Mouse (Mus musculus) heart, adult 11 months (tissue): ENCODE results near the gene Lrrc55.

Source experiments
- DNase-seq: peaks from one replicate; pipeline ENCODE4 v3.0.0; 2022

The Lrrc55 gene

DNA sequence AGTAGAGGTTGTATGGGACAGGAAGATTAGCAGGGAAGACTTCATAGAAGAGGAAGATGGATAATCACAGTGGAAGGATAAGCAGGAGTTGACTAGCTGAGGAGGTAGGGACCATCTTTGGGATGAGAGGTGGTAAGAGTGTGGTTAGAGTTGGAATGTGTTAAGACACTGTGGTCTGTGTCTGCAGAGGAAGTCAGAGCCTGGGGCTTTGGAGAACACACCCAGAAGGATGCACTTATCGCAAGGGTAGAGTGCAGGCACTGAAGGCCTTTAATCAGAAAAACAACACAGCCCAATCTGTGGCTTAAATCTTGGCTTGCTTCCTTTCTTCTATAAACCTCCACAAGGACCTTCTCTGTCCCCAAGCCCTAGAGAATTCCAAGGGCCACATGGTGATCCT, 28.7 kb downstream of the Lrrc55 start:
- DNase-seq = peak; percentile 66

DNA sequence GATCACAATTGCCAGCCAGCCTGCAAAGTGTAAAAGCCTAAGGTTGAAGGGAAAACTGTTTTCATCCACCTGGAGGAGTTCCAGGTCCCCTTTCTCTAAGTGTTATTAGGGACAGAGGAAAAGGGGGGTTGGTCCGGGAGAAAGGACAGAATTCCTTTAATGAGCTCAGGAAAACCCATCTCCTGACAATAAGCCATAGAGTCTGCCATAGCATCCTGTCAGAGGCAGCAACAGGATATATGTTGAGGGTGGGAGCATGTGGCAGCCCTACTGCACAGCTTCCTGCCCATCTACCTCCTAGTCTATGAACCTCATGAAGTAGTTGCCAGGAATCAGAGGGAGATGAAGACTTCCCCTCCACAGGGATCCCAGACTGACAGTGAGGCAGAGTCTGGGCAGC, 29.4 kb downstream of the Lrrc55 start:
- no peak for DNase-seq

DNA sequence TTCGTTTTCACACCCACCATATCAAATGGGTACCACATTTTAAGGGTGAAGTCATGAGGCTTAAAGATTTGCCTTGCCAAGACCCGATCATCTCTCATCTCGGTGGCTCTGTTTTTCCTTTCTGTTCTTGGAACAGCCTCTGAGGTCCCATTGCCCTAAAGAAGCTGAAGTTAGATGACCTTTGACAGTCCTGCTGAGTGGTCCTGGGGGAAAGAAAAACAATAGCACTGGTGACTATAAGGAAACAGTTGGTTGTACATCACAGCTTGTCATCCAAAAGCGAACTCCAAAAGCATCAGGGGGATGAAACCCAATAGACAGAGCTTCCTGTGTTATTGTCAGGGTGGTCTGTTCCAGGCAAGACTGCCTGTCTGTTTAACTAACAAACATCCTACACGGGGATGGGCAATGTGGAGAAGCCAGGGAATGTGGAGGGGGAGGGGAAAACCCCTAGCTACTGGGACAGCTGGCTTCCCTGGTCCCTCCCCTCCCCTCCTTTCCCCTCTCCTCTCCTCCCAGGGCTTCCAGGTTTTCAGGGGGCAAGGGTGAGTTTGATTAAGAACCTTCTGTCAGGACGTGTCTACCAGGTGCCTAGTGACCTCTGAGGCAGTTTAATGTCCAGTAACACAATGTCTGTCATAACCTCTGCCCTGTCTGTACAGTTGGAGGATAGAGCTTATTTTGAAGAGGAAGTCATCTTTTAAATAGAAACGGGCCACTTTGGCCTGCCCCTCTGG, 33.5 kb downstream of the Lrrc55 start:
- peak; percentile 94 for DNase-seq

- DNase-seq = peak; percentile 43
These were observed 35.3 kb downstream of the Lrrc55 start for GRCm38 (mm10) chr2:85161638-85162093.

GRCm38 (mm10) chr2:85160901-85161637, 35.9 kb downstream of the Lrrc55 start:
- DNase-seq = peak; percentile 60

DNA sequence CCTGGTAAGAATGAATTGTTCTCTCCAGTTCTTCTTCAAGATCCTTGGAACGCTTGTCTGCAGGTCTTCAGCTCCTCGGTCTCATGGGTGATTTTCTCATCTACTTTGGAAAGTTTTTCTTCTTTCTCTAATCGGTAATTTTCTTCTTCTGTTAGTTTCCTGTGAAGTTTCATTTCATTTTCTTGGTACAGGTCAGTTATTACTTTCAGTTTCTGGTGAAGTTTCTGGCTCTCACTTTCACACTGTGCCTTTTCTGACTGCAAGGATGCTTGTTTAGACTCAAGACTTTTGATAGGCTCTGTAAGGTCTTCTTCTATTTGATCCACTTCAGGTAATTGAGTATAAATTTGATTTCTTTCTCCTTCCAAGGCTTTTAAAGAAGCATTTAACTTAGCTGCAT, 39.6 kb downstream of the Lrrc55 start:
- no peak for DNase-seq

GRCm38 (mm10) chr2:85156136-85156535, 40.9 kb downstream of the Lrrc55 start:
- DNase-seq = peak; percentile 90

GRCm38 (mm10) chr2:85155334-85155733, 41.7 kb downstream of the Lrrc55 start:
- DNase-seq = peak; percentile 96

DNA sequence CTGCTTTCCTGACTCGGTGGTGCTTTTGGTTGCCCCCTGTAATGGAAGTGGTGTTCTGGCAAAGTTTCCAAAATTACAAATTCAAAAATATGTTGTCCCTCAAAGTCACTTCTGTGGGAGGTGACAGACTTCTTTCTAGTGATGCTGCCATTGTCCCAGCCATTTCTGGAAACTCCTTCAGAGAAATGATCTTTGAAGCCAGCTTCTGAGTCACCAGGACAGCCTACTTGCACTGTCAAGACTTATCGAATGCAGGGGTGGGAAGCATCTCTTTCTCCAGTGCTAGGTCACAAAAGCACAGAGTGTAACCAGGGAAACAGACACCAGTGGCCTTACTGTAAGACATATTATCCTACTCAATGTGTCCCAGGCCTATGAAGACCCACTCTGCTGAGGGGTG, 45.8 kb downstream of the Lrrc55 start:
- DNase-seq = no peak

DNA sequence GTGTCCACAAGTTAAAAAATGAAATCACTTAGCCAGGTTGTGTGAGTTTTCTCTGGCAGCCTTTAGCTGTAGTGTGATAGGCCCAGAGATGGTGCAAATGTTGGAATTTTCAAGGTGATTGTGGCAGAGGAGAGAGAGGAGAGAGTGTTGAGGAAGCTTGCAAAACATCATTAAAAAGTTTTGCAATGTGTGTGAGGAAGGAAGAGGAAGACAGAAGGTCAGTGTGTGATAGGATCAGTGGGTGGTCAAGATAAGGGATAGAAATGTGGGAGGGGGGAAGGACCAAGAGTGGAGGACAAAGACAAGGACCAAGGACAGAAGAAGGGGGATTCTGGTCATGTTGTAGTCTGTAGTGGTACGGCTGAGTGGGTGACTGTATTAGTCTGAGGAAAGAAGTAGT, 46.6 kb downstream of the Lrrc55 start:
- no peak for DNase-seq

DNA sequence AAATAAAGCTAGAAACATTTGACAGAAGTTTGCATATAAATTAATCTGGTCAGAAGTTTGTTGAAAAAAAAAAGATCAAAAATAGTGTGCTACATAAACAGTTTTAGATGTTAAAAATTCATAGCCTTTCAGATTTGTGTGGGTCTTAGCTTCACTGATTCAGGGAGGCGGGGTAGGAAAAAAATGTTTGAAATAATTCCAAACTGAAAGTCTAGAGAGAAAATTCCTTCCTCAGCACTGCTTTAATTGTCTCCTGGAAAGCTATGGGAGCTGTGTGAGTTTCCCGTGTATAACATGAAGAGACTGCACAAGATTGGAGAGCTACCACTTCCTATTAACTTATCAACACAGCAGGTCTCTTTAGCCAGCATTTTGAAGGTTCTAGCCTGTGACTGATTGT, 49.5 kb downstream of the Lrrc55 start:
- DNase-seq = no peak

DNA sequence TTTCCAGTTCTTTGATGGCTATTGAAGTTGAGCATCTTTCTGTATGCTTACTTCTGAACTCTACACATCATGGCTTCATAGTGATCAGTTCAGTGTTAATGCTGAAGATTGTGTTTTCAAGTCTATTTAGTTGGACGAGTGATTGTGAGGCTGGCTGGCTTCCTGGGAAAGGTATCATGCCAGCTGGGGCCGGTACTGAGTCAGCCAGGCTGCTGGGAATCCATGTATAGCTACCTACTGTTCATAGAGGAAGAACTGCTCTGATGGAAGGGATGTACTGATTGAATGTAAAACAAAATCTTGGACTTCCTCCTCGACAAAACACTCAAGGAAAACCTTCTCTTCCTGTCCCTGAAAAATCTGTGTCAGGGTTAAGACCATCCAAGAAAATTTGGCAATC, 51.7 kb downstream of the Lrrc55 start:
- DNase-seq = peak; percentile 76

DNA sequence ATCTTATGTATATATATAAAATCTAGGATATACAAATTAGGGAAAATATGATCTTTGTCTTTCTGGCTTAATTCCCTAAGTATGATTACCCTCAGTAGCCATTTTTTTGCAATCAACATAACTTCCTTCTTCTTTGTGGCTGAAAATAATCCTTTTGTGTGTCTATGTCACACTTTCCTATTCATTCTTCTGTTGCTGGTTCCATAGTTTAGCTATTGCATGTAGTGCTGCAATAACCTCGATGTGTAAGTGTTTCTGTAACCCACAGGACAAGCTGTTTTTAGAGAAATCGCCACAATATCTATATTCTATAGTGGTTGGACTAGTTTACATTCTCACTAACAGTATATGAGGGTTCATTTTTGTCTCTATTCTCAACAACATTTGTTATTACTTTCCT, 52.1 kb downstream of the Lrrc55 start:
- peak; percentile 4 for DNase-seq

- DNase-seq = peak; percentile 86
These were observed 56.2 kb downstream of the Lrrc55 start for GRCm38 (mm10) chr2:85140833-85141232.

GRCm38 (mm10) chr2:85139846-85140245, 57.2 kb downstream of the Lrrc55 start:
- peak; percentile 60 for DNase-seq

DNA sequence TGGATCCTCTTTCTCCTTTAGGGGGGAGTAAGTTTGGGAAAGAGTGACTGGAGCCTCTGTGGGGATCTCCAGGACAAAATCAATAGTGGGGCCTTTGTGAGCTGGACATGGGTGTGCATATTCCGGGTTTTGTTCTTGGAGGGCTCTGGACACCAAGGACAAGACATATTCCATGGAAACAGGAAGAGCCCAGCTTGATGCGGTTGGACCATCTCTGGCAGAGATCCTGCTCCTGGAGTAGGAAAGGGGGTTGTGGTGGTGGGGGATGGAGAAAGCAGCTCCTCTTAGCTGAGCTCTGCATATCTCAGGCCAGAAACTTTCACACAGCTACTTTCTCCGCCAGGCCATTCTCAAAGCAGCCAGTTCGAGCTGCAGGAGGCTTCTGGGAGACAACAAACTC, 57.6 kb downstream of the Lrrc55 start:
- DNase-seq = peak; percentile 94

GRCm38 (mm10) chr2:85138143-85138542, 58.9 kb downstream of the Lrrc55 start:
- peak; percentile 85 for DNase-seq

DNA sequence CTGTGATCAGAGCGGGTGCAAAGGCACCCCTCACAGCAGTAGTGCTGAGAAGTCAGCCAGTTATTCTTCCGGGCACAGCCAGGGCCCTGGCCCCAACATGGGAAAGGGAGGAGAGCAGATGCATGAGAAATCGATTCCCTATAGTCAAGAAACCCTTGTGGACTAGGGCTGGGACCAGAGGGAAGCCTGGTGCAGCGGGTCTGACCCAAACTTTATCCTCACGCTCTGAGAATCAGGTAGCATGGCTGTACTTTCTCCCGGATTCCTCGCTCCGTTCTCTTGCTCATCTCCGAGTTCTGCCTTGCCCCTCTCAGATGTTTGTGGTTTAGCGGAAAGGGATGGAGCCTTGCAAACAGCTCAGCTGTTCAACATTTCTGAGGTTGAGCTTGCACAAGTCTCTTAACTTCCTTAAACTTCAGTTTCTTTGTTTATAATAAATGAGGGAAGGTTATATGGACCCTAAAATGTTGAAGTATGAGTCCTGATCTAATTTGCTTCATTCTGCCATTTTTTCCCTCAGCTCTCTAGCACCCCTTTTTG, 59.3 kb downstream of the Lrrc55 start:
- DNase-seq = peak; percentile 93

DNA sequence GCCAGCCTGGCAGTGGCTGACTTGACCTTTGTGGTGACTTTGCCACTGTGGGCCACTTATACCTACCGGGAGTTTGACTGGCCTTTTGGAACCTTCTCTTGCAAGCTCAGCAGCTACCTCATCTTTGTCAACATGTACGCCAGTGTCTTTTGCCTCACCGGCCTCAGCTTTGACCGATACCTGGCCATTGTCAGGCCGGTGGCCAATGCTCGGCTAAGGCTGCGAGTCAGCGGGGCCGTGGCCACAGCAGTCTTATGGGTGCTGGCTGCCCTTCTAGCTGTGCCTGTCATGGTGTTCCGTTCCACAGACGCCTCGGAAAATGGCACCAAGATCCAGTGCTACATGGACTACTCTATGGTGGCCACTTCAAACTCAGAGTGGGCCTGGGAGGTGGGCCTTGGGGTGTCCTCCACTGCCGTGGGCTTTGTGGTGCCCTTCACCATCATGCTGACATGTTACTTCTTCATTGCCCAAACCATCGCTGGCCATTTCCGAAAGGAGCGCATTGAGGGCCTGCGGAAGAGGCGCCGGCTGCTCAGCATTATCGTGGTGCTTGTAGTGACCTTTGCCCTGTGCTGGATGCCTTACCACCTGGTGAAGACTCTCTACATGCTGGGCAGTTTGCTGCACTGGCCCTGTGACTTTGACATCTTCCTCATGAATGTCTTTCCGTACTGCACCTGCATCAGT, 60.0 kb downstream of the Lrrc55 start:
- peak; percentile 88 for DNase-seq

GRCm38 (mm10) chr2:85136089-85136488, 60.9 kb downstream of the Lrrc55 start, which contains the start of gene Aplnr:
TSS of gene Aplnr (plus strand) at chr2:85136225.
- peak; percentile 98 for DNase-seq

DNA sequence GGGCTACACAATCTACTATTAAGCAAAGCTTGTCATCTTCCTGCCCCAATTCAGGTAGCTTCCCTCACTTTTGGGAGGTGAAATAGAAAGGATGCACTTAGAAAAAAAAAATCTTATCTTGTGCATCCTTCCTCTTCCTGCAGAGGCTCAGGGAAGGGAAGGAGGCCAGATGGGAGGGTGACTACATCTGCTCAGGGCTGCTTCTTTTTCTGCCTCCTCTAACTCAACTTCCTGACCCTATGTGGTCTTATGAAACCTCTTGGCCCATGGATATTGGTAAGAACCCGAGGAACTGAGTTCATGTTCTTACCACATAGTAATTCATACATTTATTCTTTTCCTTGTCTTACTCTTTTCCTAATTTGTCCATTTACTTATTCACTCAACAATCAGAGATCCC, 61.9 kb downstream of the Lrrc55 start:
- DNase-seq = peak; percentile 95

DNA sequence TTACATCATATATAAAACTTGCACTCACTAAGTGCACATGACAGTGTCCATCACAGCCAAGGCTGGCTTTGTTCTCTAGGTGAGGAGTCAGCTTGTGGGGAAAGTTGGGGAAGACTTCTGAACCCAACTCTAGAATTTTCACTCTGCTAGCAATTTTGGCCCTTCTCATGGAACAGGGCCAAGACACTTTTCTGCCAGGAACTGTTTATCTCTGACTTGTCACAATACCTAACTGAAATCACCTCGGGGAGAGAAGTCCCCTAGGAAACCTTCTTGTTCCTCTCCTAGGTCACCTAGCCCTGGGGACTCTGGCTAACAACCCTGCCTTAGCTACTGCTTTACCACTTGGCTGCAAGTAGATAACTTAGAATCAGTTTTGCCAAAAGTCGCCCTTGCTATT, 64.8 kb downstream of the Lrrc55 start:
- peak; percentile 89 for DNase-seq

- DNase-seq = peak; percentile 96
These were observed 65.3 kb downstream of the Lrrc55 start for GRCm38 (mm10) chr2:85131724-85132123.
